ENCODE assay signal across 9 mouse cellular contexts in the genomic region with DNA sequence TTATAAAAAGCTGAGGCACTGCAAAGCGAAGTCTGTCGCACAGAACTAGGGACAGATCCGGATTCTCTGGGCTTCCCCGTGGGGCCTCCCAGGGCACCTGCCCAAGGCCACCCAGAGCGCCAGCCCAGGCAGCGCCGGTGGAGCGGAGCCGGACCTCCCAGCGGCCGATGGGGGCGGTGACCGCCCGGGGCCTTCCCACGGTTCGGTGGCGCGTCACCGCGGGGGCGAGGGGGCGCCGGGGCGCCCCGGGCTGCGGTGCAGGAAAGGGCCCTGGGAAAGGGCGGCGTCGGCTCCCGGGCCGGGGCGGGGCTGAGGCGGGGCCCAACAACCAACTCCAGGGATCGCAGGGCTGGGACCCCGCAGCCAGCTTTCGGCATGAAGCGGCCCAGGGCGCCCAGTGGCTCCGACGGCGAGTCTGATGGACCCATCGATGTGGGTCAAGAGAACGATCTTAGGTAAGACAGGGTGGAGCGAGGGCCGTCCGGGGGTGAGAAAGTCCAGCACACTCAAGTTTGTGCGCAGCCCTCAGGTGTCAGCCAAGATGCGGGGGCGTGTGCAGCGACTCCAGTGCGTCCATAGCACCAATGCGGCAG. TPM values are rescaled to one million over a fixed set of nuclear protein-coding genes. Genes with fewer than 3 reads are reported as not detected.
A peak's percentile ranks its signal among the peaks of the same experiment; 100 is the strongest.
DNase-seq lines count a peak whose midpoint lies in the region; ATAC-seq and TF ChIP-seq lines count a peak whose summit lies in the region.
"Had no signal": no experiment of that assay in that cellular context is flagged by ENCODE, and none has a peak within 500 bp of the region (broad histone marks: within the 10 kb centered on the region; RNA-seq: fewer than 3 reads in every experiment).

A gene (plus strand): TSS at position 65 of the 593 bp plus-strand sequence.

- H3K4me3 ChIP-seq in gastrocnemius, adult 2 months = peak within 1 kb of the TSS; percentile 74
- H3K4me3 ChIP-seq in hindbrain, embryonic 13.5 days = peak within 1 kb of the TSS; percentile 38
- H3K4me3 ChIP-seq in limb, embryonic 15.5 days = peak within 1 kb of the TSS; percentile 46
- peak within 1 kb of the TSS; percentile 32 for H3K4me3 ChIP-seq in midbrain, embryonic 16.5 days (ENCODE audit: low read depth, low read length)

- peaks cover 65% of the 10 kb centered on the region for H3K27me3 ChIP-seq in hindbrain, embryonic 13.5 days
- H3K27me3 ChIP-seq in limb, embryonic 15.5 days = peaks cover 50% of the 10 kb centered on the region
- peaks cover 29% of the 10 kb centered on the region for H3K27me3 ChIP-seq in midbrain, embryonic 16.5 days (ENCODE audit: control insufficient read depth, insufficient read depth, low read depth, low read length)

- no peak for TF ChIP-seq CTCF in gastrocnemius, adult 2 months (IDR thresholded peaks at IDR 0.05)

- peaks cover 10% of the 10 kb centered on the region for H3K4me1 ChIP-seq in hindbrain, embryonic 13.5 days (replicated peaks)
- peaks cover 31% of the 10 kb centered on the region for H3K4me1 ChIP-seq in limb, embryonic 15.5 days
- peaks cover 5% of the 10 kb centered on the region for H3K4me1 ChIP-seq in midbrain, embryonic 16.5 days (ENCODE audit: control insufficient read depth, insufficient read depth, low read length)

- H3K27ac ChIP-seq in gastrocnemius, adult 2 months = peak within 1 kb of the TSS; percentile 83
- H3K27ac ChIP-seq in hindbrain, embryonic 13.5 days = no peak within 1 kb of the TSS
- H3K27ac ChIP-seq in limb, embryonic 15.5 days = no peak within 1 kb of the TSS
- no peak within 1 kb of the TSS for H3K27ac ChIP-seq in midbrain, embryonic 16.5 days (ENCODE audit: low read length)

- no peaks in the 10 kb centered on the region for H3K9me3 ChIP-seq in hindbrain, embryonic 13.5 days
- no peaks in the 10 kb centered on the region for H3K9me3 ChIP-seq in limb, embryonic 15.5 days
- H3K9me3 ChIP-seq in midbrain, embryonic 16.5 days (replicated peaks; ENCODE audit: control insufficient read depth, low read length, poor library complexity, severe bottlenecking) = no peaks in the 10 kb centered on the region
- H3K9me3 ChIP-seq: G1E had no signal

- H3K4me2 ChIP-seq in hindbrain, embryonic 13.5 days = peak within 1 kb of the TSS; percentile 64
- peak within 1 kb of the TSS; percentile 89 for H3K4me2 ChIP-seq in limb, embryonic 15.5 days
- peak within 1 kb of the TSS; percentile 58 for H3K4me2 ChIP-seq in midbrain, embryonic 16.5 days (ENCODE audit: low read length)

- no peaks in the 10 kb centered on the region for H3K36me3 ChIP-seq in hindbrain, embryonic 13.5 days
- H3K36me3 ChIP-seq in limb, embryonic 15.5 days = no peaks in the 10 kb centered on the region
- H3K36me3 ChIP-seq in midbrain, embryonic 16.5 days (ENCODE audit: control insufficient read depth, insufficient read depth, low read length) = no peaks in the 10 kb centered on the region
- H3K36me3 ChIP-seq: G1E had no signal

- WGBS in hindbrain, embryonic 13.5 days = 2% methylated on average over 52 of the region's 52 CpGs
- WGBS in limb, embryonic 15.5 days = 3% methylated on average over 50 of the region's 52 CpGs
- WGBS in midbrain, embryonic 16.5 days = 4% methylated on average over 52 of the region's 52 CpGs

- DNase-seq in ovary, adult 18-20 months (ENCODE audit: low spot score) = peak; percentile 55
- no peak for DNase-seq in ovary, postnatal 10 days (ENCODE audit: low spot score)
- DNase-seq in gastrocnemius, adult 2 months = peak; percentile 76
- DNase-seq in thymus, postnatal 4 days = peak; percentile 57
- DNase-seq in cerebellum, adult 11-12 months = no peak

- peak within 1 kb of the TSS; percentile 60 for H3K9ac ChIP-seq in hindbrain, embryonic 13.5 days
- peak within 1 kb of the TSS; percentile 39; the same call in 1 of the 2 replicates for H3K9ac ChIP-seq in limb, embryonic 15.5 days
- peak within 1 kb of the TSS; percentile 31 for H3K9ac ChIP-seq in midbrain, embryonic 16.5 days (ENCODE audit: low read depth, low read length)

- intact Hi-C loops in gastrocnemius, adult 2 months (cut with DNase I) = no loop called here

- ATAC-seq in hindbrain, embryonic 13.5 days (ENCODE audit: low FRiP score) = peak; percentile 61; the same call in 1 of the 2 replicates
- ATAC-seq in limb, embryonic 15.5 days (ENCODE audit: insufficient number of reproducible peaks, low FRiP score, low TSS enrichment, low read depth) = peak; percentile 46
- ATAC-seq in midbrain, embryonic 16.5 days = no peak

RNA-seq across cellular contexts. Expression of the gene that starts here (rescaled TPM):
- 1 to 10 TPM; 5.1 to 6.4 TPM for total RNA-seq in gastrocnemius, adult 2 months (2021)
- polyA plus RNA-seq in hindbrain, embryonic 13.5 days (2015; fragmentation: Nextera tagmentation; extraction: Ambion mirVana) = 8.0 and 8.8 TPM in 2 replicates
- polyA plus RNA-seq in limb, embryonic 15.5 days (2015; fragmentation: Nextera tagmentation; extraction: Ambion mirVana) = 11.0 and 15.6 TPM in 2 replicates
- 5.6 and 6.2 TPM in 2 replicates for polyA plus RNA-seq in midbrain, embryonic 16.5 days (2015; fragmentation: Nextera tagmentation; extraction: Ambion mirVana)
- polyA plus RNA-seq: G1E had no signal

Comparison
In these comparisons a context has a peak if more than half of its experiments do, and no peak if none do; other contexts are left out.
1. DNase-seq: peak in ovary, adult 18-20 months (single experiment), gastrocnemius, adult 2 months (single experiment) and thymus, postnatal 4 days (single experiment); none in ovary, postnatal 10 days (single experiment) and cerebellum, adult 11-12 months (single experiment).
2. Peak in every context shown above with its lines, with median percentiles within 50 percentile points of each other: H3K4me3 ChIP-seq, H3K4me2 ChIP-seq and H3K9ac ChIP-seq.